Mouse (Mus musculus): ENCODE results near the gene Fam241b.

Fam241b gene

DNA sequence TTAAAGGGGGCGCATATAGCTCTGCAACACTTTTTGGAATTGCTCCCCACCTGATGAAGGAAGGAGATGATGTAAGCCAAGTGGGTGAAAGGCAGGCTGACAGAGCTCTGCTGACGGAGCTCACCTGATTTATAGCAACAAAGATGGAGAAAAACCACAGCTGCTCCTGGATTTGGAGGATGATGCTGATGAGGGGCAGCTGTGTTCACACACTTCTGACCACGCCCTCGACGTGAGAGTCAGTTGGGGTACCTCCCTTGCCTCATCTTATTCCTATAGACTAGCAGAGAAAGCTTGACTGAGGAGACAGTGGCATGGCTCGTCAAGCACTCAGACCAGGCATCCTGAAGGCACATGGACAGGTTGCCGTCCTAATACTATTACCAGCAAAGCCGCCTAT lies at the start of gene Fam241b:
Gene Fam241b, minus strand, starts transcription at position 101 of the 400 bp plus-strand sequence.
- DNase-seq (ENCODE audit: low spot score): no peak

DNA sequence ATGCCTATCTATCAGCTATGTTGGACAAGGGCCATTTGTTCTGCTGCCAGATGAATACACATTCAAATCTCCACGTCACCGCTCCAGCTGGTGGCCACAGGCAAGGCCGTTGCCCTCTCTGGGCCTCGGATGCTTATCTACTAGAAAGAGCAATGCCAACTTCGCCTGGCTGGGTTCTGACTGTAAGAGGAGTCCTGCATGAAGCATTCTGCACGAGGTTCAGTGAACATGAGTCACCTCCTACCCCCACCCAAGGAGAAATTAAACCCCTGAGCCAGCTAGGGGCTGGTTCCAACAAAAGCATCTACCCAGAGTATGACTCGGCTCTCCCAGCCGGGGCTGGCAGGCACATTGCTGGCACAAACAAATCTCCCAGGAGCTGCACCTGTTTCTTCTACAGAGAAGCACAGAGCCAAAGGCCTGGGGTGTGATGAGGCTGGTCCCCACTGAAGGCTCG lies 49.0 kb upstream of the Fam241b start:
- peak; percentile 58 for DNase-seq (ENCODE audit: low spot score)

DNA sequence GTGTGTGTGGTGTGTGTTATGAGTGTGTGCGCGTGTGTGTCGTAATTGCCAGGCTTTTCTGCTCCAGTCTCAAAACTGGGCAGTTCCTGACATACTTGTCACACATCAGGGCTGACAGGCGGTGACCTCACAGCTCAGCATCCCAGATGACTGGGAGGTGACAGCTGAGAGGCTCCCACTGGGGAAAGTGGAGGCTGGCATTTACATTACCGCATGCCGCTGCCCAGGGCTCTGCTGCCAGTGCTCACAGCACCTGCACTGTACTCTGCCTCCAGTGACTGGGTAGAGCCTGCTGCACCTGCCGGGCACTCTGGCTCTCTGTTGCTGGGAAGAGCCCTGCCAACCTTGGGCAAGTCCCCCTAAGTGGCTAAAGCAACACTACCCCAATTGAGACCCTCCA lies 47.1 kb upstream of the Fam241b start:
- no peak for DNase-seq (ENCODE audit: low spot score)

DNA sequence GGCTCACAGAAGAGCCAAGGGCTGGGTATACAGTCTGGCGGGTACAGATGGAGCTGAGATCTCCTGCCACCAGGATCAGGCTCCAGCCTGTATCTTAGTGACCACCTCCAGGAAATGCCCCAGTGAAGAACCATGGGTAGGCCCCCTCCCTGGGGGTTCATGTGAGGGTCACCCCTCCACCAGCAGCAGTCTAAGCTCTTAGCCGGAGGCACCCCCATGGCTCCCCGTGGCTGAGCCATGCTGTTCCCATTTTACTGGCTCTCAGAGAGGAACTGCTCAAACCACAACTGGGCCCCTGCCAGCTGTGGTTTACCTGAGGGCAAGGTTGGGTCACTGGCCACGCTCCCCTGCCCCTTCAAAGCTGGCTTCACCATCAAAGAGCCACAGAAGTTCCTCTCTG lies 46.2 kb upstream of the Fam241b start:
- DNase-seq (ENCODE audit: low spot score): no peak

DNA sequence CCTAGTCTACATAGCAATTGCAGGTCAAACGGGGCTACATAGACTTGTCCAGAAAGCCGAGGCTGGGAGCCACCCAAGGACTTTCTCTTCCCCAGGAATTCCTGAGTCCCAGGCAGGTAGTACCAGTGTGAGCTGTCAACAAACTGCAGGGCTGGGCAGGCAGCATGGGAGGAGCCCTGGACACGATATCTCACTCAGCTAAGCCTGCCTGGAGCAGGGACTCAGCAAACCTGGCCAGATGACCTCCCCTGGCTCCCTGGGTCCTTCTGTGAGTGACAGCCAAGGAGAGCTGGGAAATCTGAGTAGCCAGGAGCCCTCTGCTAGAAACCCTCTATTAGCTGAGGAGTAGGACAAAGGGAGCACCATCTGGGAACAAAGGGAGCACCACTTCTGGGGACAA lies 45.6 kb upstream of the Fam241b start:
- no peak for DNase-seq (ENCODE audit: low spot score)

DNA sequence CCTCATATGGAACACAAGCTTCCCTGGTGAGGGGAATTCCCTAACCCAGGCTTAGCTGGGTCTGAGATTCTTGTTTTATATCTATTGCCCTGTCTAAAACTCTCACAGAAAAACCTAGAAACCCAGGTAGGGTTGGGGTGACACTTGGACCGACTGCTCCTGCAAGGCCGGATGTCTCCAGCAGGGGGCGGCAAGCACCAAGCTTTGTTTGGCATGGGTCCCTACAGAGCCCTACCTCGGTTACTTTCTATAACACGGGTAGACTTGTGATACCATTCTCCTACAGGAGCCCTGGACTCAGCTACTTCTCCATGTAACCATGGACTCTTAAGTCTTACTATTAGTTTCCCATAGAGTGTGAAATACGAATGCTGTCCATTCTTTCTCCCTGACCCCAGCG lies 43.2 kb upstream of the Fam241b start:
- peak; percentile 81 for DNase-seq (ENCODE audit: low spot score)

GRCm38 (mm10) chr10:62183053-62183452 lies 39.3 kb upstream of the Fam241b start:
- DNase-seq (ENCODE audit: low spot score): peak; percentile 91

GRCm38 (mm10) chr10:62182471-62183014 lies 38.8 kb upstream of the Fam241b start:
- no peak for DNase-seq (ENCODE audit: low spot score)

DNA sequence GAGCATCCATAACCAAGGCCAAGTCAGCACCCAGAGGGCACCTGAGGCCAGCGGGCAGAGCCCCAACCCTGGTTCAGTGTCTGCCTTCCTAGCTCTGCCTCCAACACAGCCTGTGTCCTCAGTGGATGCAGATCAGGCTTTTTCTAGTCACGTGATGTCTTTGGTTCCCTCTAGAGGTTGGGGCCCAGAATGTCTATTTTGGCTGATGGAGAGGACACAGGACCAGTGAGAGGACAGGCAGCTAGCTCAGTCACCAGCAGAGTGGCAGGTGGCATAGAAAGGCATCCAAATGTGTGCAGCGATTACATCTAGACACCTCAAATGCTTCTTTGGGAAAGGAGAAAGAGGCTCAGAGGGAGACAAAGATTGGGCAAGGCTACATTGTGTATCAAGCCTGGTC lies 38.0 kb upstream of the Fam241b start:
- DNase-seq (ENCODE audit: low spot score): no peak

GRCm38 (mm10) chr10:62179944-62180343 lies 36.2 kb upstream of the Fam241b start:
- DNase-seq (ENCODE audit: low spot score): no peak

DNA sequence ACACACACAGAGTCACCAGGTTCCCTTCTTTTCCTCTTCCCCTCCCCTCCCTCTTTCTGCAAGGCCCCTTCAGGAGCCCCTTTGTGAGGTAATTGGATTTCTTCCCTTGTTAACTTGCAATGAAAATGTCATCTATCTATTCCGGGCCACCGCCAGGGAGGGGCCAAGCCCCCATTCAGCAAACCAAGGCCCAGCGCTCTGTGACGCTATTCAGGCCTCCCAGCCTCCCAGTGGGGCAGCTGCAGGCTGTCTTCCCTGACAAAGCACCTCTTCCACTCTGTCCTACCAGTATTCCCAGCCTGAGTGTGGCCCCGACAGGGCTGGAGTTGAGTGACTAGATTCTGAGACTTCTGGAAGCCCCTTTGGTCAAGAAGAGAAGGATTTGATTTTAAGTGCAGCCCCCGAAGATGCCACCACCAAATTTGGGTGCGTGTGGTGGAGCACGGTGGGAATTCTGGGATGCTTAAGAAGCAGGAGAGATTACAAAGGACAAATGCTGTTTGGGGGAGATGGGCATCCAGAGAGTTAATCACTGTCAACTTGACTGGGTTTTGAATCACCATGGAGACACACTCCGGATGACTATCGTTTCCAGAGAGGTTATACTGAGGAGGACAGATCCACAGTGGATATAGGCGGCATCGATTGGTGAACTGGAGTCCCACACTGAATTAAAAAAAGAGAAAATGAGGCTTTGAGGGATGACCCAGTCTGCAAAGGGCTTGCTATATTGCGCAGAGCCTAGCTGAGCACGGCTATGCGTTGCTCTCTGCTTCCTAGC lies 31.0 kb upstream of the Fam241b start:
- DNase-seq (ENCODE audit: low spot score): no peak

DNA sequence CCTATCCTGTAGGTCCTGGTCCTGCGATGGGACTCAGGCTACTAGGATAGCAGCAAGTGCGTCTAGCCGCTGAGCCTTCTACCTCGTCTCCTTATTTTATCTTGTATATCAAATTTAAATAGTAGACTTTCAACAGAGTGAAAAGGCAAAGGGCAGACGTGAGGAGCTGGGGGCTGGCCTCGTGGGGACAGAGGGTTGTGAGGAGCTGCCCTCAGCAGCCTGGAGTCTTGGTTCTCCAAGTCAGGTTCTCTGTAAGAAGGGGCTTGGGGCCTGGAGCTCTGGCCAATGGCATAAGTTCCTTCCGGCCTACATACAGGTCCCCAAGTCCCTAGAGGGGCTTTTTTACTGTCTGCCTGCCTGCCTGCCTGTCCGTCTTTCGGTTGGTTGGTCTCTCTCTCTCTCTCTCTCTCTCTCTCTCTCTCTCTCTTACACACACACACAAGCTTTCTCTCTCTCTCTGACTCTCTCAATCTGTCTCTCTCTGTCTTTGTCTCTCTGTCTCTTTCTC lies 30.3 kb upstream of the Fam241b start:
- DNase-seq (ENCODE audit: low spot score): no peak

GRCm38 (mm10) chr10:62172841-62173553 lies 29.3 kb upstream of the Fam241b start:
- DNase-seq (ENCODE audit: low spot score): no peak

DNA sequence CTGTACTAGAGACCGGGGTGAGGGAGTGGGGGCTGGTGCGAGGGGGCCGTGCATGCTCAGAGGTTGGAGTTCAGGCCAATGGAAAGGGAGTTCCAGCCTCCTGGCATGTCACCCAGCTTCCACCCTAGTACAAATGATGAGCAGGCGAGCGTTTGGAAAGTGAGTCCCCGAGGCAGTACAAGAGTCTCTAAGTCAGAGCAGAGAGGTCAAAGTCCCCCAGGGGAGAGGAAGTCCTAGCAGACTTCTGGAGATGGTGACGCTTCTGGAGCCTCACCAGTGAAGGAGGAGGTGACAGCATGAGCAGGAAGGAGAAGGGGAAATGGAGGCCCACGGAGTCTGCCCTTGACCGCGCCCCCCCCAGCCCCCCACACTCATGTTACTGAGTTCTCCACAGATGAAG lies 18.7 kb upstream of the Fam241b start:
- no peak for DNase-seq (ENCODE audit: low spot score)

DNA sequence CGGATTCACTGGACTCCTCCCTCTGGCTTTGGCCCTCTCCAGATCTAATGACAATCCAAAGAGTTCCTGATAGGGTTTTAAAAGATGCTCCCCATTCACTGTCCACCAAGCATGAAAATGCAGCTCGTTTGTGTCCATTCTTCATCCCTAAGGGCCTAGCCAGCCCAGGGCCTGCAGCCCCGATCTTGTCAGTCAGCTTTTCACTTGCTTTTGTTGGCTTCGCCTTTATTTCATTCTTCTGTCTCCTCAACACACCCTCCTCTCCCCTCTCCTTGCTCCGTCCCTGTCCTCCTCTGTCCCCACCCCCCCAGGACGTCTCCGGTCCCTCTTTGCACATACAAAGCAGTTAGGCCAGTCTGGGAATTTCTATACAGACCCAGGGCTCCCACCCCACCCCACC lies 6.2 kb upstream of the Fam241b start:
- no peak for DNase-seq (ENCODE audit: low spot score)

DNA sequence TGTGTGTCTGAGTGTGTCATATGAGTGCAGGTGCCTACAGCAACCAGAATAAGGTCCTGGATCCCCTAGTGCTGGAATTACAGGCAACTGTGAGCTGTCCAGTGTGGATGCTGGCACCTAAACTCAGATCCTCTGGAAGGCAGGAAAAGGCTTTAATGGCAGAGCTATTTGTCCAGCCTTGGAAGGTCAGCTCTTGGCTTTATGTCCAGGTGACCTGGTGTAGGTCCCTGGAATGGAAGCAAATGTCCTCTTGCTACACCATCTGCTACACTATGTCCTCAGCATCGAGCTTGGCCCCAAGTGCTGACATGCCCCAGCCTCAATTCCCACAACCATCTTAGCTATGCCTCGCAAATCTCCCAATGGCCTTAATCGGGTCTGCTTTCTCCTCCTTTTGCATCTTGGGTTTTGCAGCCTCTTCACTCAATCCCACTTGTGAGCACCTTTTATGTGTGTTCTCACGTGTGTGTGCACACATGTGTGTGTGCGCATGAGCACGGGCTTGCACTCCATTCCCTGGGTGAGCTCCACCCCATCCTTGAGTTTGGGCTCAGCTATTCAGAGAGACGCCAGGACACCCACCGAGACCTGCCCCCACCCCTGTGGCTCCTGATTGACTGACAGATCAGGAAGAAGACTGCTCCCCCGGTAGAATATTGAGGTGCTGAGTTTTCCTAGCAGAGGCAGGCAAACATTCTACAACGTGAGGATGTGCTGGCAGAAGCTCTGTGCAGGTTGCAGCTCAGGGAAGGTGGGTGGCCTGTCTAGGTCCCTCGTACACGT lies 3.9 kb upstream of the Fam241b start:
- DNase-seq (ENCODE audit: low spot score): no peak

DNA sequence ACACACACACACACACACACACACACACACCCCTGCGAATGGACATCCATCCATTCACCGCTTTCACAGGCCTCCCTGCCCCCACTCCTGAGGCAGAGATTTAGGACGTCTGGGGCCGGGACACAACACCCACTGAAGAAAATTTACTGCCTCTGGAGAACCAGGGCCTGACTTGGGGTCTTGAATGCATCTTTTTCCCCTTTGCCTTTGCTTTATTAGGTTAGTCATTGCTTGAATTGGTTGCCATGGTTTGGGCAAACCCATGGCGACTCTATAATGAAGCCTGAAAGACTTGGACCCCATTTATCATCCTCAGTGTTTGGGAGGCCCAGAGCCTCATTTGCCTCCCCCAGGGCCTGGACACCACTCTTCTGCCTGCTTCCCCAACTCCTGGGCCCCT lies 2.2 kb upstream of the Fam241b start:
- no peak for DNase-seq (ENCODE audit: low spot score)

DNA sequence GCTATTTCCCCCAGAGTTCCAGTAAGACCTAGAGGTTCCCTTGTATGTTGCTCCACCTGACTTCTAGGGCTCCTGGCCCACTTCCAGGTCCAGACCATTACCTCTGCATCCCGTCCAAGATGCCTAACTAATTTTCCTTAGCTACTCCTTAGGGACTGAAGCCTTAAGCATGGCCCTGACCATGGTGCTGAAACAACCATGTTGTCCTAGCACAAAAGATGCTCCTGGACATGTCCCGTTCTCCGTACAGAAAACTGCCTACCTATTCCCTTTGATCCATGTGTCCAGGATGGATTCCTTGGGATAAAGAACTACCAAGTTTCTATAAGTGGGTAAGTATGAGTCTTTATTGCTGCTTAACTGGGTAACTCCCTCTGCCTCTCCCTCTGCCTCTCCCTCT lies 5.7 kb downstream of the Fam241b start:
- DNase-seq (ENCODE audit: low spot score): peak; percentile 20

DNA sequence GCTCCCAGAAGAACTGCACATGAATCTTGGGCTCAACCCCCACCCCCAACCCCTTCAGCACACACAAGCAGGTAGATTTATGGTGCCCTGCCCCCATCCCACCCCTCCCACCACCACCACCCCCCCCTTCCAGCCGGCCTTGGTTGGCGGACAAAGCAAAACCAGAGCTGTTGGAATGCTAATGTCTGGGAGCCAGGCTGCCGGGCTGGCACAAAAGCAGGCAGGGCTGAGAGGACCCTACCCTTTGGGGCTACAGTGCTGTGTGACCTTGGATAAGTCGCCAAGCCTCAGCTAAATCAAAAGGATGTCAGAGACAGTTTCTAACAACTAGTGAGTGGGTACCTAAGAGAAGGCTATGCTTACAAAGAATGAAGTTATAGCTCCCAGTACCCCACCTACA lies 6.6 kb downstream of the Fam241b start:
- DNase-seq (ENCODE audit: low spot score): no peak

DNA sequence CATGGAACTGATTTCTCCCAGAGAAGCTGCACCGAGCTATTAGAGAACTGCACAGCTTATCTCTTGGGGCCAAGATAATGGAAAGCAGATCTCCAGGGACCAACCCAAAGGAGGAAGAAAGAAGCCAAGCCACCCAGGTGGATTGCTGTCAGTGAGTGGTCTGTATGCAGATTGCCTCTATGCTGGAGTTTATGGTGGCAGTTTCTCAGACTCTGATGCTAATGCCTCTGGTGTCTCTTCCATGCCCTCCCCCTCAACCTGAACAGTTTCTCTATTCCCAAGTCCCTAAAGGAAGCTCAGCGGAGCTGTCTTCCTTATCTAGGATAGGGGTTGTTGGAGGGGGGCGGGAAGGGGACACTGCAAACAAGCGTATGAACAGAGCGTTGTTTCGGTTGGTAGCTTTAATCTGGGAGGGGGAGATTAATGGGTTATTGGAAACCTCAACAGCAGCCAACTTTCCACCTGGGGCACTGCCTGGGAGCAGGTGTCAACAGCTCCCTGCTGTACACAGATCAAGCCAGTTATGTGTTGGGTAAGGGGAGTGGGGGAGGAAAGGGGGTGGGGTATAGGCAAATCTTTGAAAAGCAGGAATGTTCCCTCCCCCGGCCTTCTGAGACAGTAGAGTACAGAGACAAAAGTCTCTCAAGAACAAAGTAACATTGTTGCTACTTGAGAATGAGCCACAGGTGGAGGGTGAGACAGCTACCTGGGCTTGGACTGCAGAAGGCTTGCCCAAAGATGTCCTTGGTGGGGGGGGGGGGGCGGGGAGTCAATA lies 7.8 kb downstream of the Fam241b start:
- no peak for DNase-seq (ENCODE audit: low spot score)

- DNase-seq (ENCODE audit: low spot score): no peak
Observed at GRCm38 (mm10) chr10:62132691-62133281, 10.9 kb downstream of the Fam241b start, which contains the start of gene Neurog3. Neurog3 (plus strand) TSS chr10:62133090.
